Mouse (Mus musculus): ENCODE results near the gene Galnt11. TPM values are rescaled to one million over a fixed set of nuclear protein-coding genes. Genes with fewer than 3 reads are reported as not detected.
A peak's percentile ranks its signal among the peaks of the same experiment; 100 is the strongest.

Galnt11 gene
- polyA plus RNA-seq, 1 experiment from 2014 or later: 12.3 TPM

- H3K4me1 ChIP-seq (ENCODE audit: insufficient read depth): no peaks in the 10 kb centered on the region
- no peak overlapping the region for H3K27ac ChIP-seq (ENCODE audit: low read depth)
- H3K9me3 ChIP-seq (ENCODE audit: low read length): no peaks in the 10 kb centered on the region
- DNase-seq (no peak), ATAC-seq (no peak)
- H3K4me3 ChIP-seq (ENCODE audit: low read depth, low read length): no peak overlapping the region
- H3K9ac ChIP-seq (replicated peaks): no peak overlapping the region
- no peaks in the 10 kb centered on the region for H3K27me3 ChIP-seq (ENCODE audit: insufficient read depth, low read length)
- H3K4me2 ChIP-seq (ENCODE audit: low read depth, low read length): no peak overlapping the region
- TF ChIP-seq CTCF (IDR thresholded peaks at IDR 0.05; ENCODE audit: low read depth): no peak
- peak; percentile 50; the same call in 1 of the 2 replicates for TF ChIP-seq EP300 (IDR thresholded peaks at IDR 0.05; ENCODE audit: low read depth)
- H3K36me3 ChIP-seq (replicated peaks; ENCODE audit: insufficient read depth, low read length): peaks cover 48% of the 10 kb centered on the region
- 70% methylated on average over 2 of the region's 2 CpGs for WGBS (ENCODE audit: insufficient replicate concordance)
Measured at GRCm38 (mm10) chr5:25310226-25310625, 88.5 kb downstream of the Galnt11 start.

- H3K4me3 ChIP-seq (ENCODE audit: low read depth, low read length): no peak overlapping the region
- no peaks in the 10 kb centered on the region for H3K9me3 ChIP-seq (ENCODE audit: low read length)
- DNase-seq (no peak), ATAC-seq (no peak)
- H3K36me3 ChIP-seq (replicated peaks; ENCODE audit: insufficient read depth, low read length): peaks cover 57% of the 10 kb centered on the region
- H3K27me3 ChIP-seq (ENCODE audit: insufficient read depth, low read length): no peaks in the 10 kb centered on the region
- no peaks in the 10 kb centered on the region for H3K4me1 ChIP-seq (ENCODE audit: insufficient read depth)
- WGBS (ENCODE audit: insufficient replicate concordance): 80% methylated on average over 6 of the region's 6 CpGs
- H3K27ac ChIP-seq (ENCODE audit: low read depth): no peak overlapping the region
- H3K9ac ChIP-seq (replicated peaks): no peak overlapping the region
- H3K4me2 ChIP-seq (ENCODE audit: low read depth, low read length): no peak overlapping the region
- TF ChIP-seq CTCF (IDR thresholded peaks at IDR 0.05; ENCODE audit: low read depth): no peak
- TF ChIP-seq EP300 (IDR thresholded peaks at IDR 0.05; ENCODE audit: low read depth): no peak
Measured at GRCm38 (mm10) chr5:25313881-25314280, 92.2 kb downstream of the Galnt11 start.

Other genes starting within 250 kb of the Galnt11 start
- 6.8 and 7.3 TPM in 2 replicates for gene Prkag2, start 121.3 kb upstream of the Galnt11 start, polyA plus RNA-seq (2015; fragmentation: Nextera tagmentation; extraction: Ambion mirVana)
- gene Galntl5, start 40.4 kb upstream of the Galnt11 start, polyA plus RNA-seq (2015; fragmentation: Nextera tagmentation; extraction: Ambion mirVana): not detected in 2 replicates
- gene E130116L18Rik, start 1.2 kb downstream of the Galnt11 start, polyA plus RNA-seq (2015; fragmentation: Nextera tagmentation; extraction: Ambion mirVana): not detected in 2 replicates

Measured in liver, postnatal 0 days (tissue).